Mouse (Mus musculus) small intestine, adult 2 months (tissue): ENCODE data around the gene Naa38. TPM values are rescaled to one million over a fixed set of nuclear protein-coding genes. Genes with fewer than 3 reads are reported as not detected.

Experiments used
- H3K27ac ChIP-seq: fragments of 200-500 bp; 2 replicates; pipeline ENCODE4 v1.5.1; 2012; ENCODE audit warnings: low read depth, low read length, control low read depth, inconsistent platforms; ENCODE audit not compliant: insufficient read depth
- H3K27me3 ChIP-seq: fragments of 200-500 bp; 2 replicates; pipeline ENCODE4 v1.6.1; 2012; ENCODE audit warnings: mild to moderate bottlenecking, moderate library complexity, low read length, inconsistent platforms; ENCODE audit not compliant: control insufficient read depth, insufficient read depth
- H3K36me3 ChIP-seq: fragments of 200-500 bp; 2 replicates; pipeline ENCODE4 v1.6.1; 2012; ENCODE audit warnings: mild to moderate bottlenecking, low read length, control low read depth, inconsistent platforms; ENCODE audit not compliant: control insufficient read depth, insufficient read depth
- H3K4me1 ChIP-seq: fragments of 200-500 bp; 2 replicates; pipeline ENCODE4 v1.6.1; 2012; ENCODE audit warnings: low read length, inconsistent platforms, mixed read lengths; ENCODE audit not compliant: control insufficient read depth, insufficient read depth, insufficient read length
- H3K4me3 ChIP-seq: fragments of 200-500 bp; 2 replicates; pipeline ENCODE4 v1.5.1; 2012; ENCODE audit warnings: low read depth, mild to moderate bottlenecking, control low read depth, inconsistent platforms, low read length, moderate library complexity
- CTCF ChIP-seq: fragments of 200-500 bp; IDR thresholded peaks from 2 replicates; pipeline ENCODE4 v1.5.1; 2012; ENCODE audit warnings: low read depth, mild to moderate bottlenecking, control low read depth, inconsistent platforms, low read length, moderate library complexity, mixed read lengths; ENCODE audit not compliant: insufficient replicate concordance, insufficient read length; ENCODE audit errors: extremely low read depth
- POLR2A ChIP-seq: fragments of 200-500 bp; IDR thresholded peaks from 2 replicates; pipeline ENCODE4 v1.6.1; 2012; ENCODE audit warnings: low read depth, mild to moderate bottlenecking, control low read depth, inconsistent platforms, low read length, moderate library complexity
- WGBS: fragments of 180-500 bp; shearing (Covaris S2); methylation state at CpG from one replicate; pipeline ENCODE4 v1.1.7; 2018; 5-methylcytosine and 5-hydroxymethylcytosine counted together
- polyA plus RNA-seq: library from polyadenylated mRNA; depleted of rRNA; stranded (reverse); fragments of >200 nt; gene quantifications from 2 replicates; pipeline ENCODE4 v1.2.3, GENCODE M21; 2012; rRNA removed

The Naa38 gene
- polyA plus RNA-seq, 1 experiment, result 163 TPM

DNA sequence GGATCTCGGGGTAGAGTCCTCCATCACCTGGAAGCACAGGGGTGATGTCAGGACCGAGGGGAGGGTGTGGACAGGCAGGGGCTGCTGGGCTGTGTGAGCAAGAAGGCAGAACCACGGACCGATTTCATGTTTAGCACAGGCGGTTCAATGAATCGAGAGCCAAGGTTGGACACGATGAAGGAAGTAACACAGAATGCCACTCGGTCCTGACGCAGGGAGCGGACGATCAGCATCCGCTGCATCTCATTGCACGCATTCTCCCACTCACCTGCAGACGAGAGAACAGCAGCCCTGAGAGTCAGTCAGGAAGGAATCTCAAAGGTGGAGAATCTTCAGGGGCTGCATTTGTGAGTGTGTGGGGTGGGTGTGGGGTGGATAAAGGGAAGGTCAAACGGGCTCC lies 35.3 kb downstream of the Naa38 start:
- 90% methylated on average over 15 of the region's 15 CpGs for WGBS
- Histone ChIP-seq H3K4me3 (no peak overlapping the region), H3K27me3 (no peaks in the 10 kb centered on the region), H3K4me1 (peaks cover 4% of the 10 kb centered on the region), H3K27ac (no peak overlapping the region), H3K36me3 (no peaks in the 10 kb centered on the region)
- TF ChIP-seq POLR2A, result no peak
- TF ChIP-seq CTCF, result no peak

GRCm38 (mm10) chr11:69431829-69432639 lies 36.7 kb downstream of the Naa38 start:
- WGBS, result 32% methylated on average over 11 of the region's 11 CpGs
- no peak overlapping the region for H3K4me3 ChIP-seq
- H3K36me3 ChIP-seq, result no peaks in the 10 kb centered on the region

GRCm38 (mm10) chr11:69432640-69432982 lies 37.3 kb downstream of the Naa38 start:
- H3K27me3 ChIP-seq, result no peaks in the 10 kb centered on the region
- no peak overlapping the region for H3K27ac ChIP-seq
- 57% methylated on average over 11 of the region's 11 CpGs for WGBS
- no peak overlapping the region for H3K4me3 ChIP-seq
- TF ChIP-seq CTCF (no peak), POLR2A (no peak)
- peaks cover 4% of the 10 kb centered on the region for H3K4me1 ChIP-seq
- H3K36me3 ChIP-seq, result no peaks in the 10 kb centered on the region

More at GRCm38 (mm10) chr11:69431829-69432639, 36.7 kb downstream of the Naa38 start:
- no peaks in the 10 kb centered on the region for H3K27me3 ChIP-seq
- TF ChIP-seq POLR2A (no peak), CTCF (peak; percentile 63; the same call in 1 of the 2 replicates)
- peaks cover 4% of the 10 kb centered on the region for H3K4me1 ChIP-seq
- no peak overlapping the region for H3K27ac ChIP-seq

DNA sequence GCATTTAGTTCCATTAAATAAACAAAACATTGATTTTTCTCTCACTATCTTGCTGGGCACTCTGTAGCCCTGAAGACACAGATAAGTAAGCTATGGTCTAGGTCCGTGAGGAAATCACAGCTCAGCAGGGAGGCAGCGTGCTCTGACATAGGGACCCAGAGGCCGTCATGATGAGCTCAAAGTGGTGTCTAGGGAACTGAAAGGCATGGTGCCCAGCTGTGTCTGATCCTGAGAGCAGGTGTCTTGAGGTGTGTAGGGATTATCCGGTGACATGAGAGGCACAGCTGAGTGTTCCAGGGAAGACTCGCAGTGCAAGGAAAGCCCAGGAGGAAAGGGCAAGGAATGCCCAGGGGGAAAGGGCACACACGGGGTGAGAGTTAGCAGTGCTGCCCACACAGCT lies 37.9 kb downstream of the Naa38 start:
- 62% methylated on average over 6 of the region's 6 CpGs for WGBS
- Histone ChIP-seq H3K36me3 (no peaks in the 10 kb centered on the region), H3K27me3 (no peaks in the 10 kb centered on the region), H3K4me1 (peaks cover 4% of the 10 kb centered on the region), H3K4me3 (no peak overlapping the region), H3K27ac (no peak overlapping the region)
- TF ChIP-seq POLR2A, result no peak
- no peak for TF ChIP-seq CTCF

DNA sequence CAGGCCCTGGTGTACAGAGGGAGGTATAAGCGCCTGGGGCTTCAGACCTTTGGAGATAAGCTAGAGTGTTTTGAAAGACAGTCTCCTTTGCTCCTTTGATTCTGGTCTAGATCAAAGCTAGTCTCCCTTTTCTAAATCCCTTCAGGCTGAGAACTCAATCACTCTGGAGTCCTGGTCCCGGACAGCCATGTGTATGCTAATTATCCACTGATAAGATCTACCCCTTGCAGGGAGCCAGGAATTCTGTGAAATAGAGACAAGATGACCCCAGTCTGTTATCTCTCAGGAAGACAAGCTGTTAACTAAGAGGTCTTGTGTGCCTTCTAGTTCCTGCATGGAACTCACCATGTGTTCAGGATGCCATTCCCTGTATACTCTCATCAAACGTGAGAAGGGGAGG lies 42.0 kb downstream of the Naa38 start:
- no peak for TF ChIP-seq POLR2A
- no peak for TF ChIP-seq CTCF
- H3K4me1 ChIP-seq, result 0 out of 2 replicates have a peak, but pooled peaks cover under 1% of the 10 kb centered on the region
- H3K36me3 ChIP-seq, result no peaks in the 10 kb centered on the region
- WGBS, result 65% methylated on average over 3 of the region's 3 CpGs
- no peaks in the 10 kb centered on the region for H3K27me3 ChIP-seq
- no peak overlapping the region for H3K4me3 ChIP-seq
- H3K27ac ChIP-seq, result no peak overlapping the region

DNA sequence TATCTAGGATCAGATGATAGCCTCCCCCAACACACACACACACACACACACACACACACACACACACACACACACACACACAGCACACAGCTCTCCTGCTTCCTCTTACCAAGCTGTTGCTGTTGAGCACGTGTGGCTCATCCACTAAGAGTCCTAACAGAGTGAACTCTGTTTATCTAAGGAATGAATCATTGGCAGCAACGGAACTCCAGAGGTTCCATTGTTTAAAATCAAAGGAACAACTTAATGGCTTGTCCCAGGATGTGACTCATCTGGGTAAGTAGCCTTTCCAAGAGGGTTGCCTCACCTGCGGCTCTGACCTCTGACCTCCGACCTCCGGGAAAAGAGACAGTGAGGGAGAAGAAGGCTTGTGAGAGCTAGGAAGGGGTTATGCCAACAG lies 48.0 kb downstream of the Naa38 start:
- no peaks in the 10 kb centered on the region for H3K36me3 ChIP-seq
- no peaks in the 10 kb centered on the region for H3K27me3 ChIP-seq
- H3K4me3 ChIP-seq, result no peak overlapping the region
- TF ChIP-seq POLR2A (no peak), CTCF (no peak)
- peaks cover 10% of the 10 kb centered on the region for H3K4me1 ChIP-seq
- H3K27ac ChIP-seq, result peak overlapping the region; percentile 44; the same call in 1 of the 2 replicates
- 8% methylated on average over 5 of the region's 5 CpGs for WGBS

Other genes with a start within 250 kb of the Naa38 start
- gene Alox12b, start 238.5 kb upstream of the Naa38 start, polyA plus RNA-seq, result not detected in 2 replicates
- gene Alox8, start 197.6 kb upstream of the Naa38 start, polyA plus RNA-seq, result 0.15 TPM in 1 of 2 replicates, not detected in the other
- not detected in 2 replicates for gene Gucy2e, start 158.5 kb upstream of the Naa38 start, polyA plus RNA-seq
- 2.6 and 5.3 TPM in 2 replicates for gene Cntrob, start 71.7 kb upstream of the Naa38 start, polyA plus RNA-seq
- gene Trappc1, start 71.5 kb upstream of the Naa38 start, polyA plus RNA-seq, result 22.9 and 31.7 TPM in 2 replicates
- gene Kcnab3, start 69.2 kb upstream of the Naa38 start, polyA plus RNA-seq, result 0.43 and 0.65 TPM in 2 replicates
- gene Rnf227, start 55.0 kb upstream of the Naa38 start, polyA plus RNA-seq, result 0.25 and 0.65 TPM in 2 replicates
- gene Chd3, start 26.1 kb upstream of the Naa38 start, polyA plus RNA-seq, result 86.3 and 240 TPM in 2 replicates
- 4.3 and 5.3 TPM in 2 replicates for gene Cyb5d1, start 144 bp downstream of the Naa38 start, polyA plus RNA-seq
- 11.2 and 16.5 TPM in 2 replicates for gene Tmem88, start 2.7 kb downstream of the Naa38 start, polyA plus RNA-seq
- 13.5 and 35.4 TPM in 2 replicates for gene Kdm6b, start 18.2 kb downstream of the Naa38 start, polyA plus RNA-seq
- gene Dnah2, start 153.6 kb downstream of the Naa38 start, polyA plus RNA-seq, result 0.22 and 0.23 TPM in 2 replicates
- 0.79 and 1.5 TPM in 2 replicates for gene Efnb3, start 164.7 kb downstream of the Naa38 start, polyA plus RNA-seq
- gene Wrap53, start 184.8 kb downstream of the Naa38 start, polyA plus RNA-seq, result 11.4 and 20.2 TPM in 2 replicates
- 28.2 and 57.1 TPM in 2 replicates for gene Trp53, start 184.9 kb downstream of the Naa38 start, polyA plus RNA-seq
- gene Atp1b2, start 210.5 kb downstream of the Naa38 start, polyA plus RNA-seq, result 2.5 and 4.5 TPM in 2 replicates
- not detected in 2 replicates for gene Shbg, start 222.4 kb downstream of the Naa38 start, polyA plus RNA-seq
- 0.44 and 0.49 TPM in 2 replicates for gene Sat2, start 226.5 kb downstream of the Naa38 start, polyA plus RNA-seq
- 13.4 and 29.2 TPM in 2 replicates for gene Fxr2, start 237.5 kb downstream of the Naa38 start, polyA plus RNA-seq